Mouse (Mus musculus) heart, adult 9 months (tissue): ENCODE measurements around the gene Tmc7.
A peak's percentile ranks its signal among the peaks of the same experiment; 100 is the strongest.

Experiments
- DNase-seq, 2 experiments: peaks; one replicate each; pipeline ENCODE4 v3.0.0; 2022; ENCODE audit warnings: low spot score in 2 of 2

The Tmc7 gene

GRCm38 (mm10) chr7:118585856-118586255 lies 1.3 kb upstream of the Tmc7 start:
- peak; percentile 74 to 80 for DNase-seq

- DNase-seq = no peak
These were observed 390 bp upstream of the Tmc7 start for GRCm38 (mm10) chr7:118584926-118585325.

GRCm38 (mm10) chr7:118583821-118584220 lies 715 bp downstream of the Tmc7 start:
- no peak for DNase-seq

GRCm38 (mm10) chr7:118579938-118580337 lies 4.6 kb downstream of the Tmc7 start:
- DNase-seq = no peak

- no peak for DNase-seq
These were observed 6.3 kb downstream of the Tmc7 start for GRCm38 (mm10) chr7:118578269-118578668.

- DNase-seq = no peak
These were observed 12.5 kb downstream of the Tmc7 start for GRCm38 (mm10) chr7:118572039-118572438.

GRCm38 (mm10) chr7:118571350-118571749 lies 13.2 kb downstream of the Tmc7 start:
- DNase-seq = no peak

- no peak for DNase-seq
These were observed 15.4 kb downstream of the Tmc7 start for GRCm38 (mm10) chr7:118569121-118569543.

GRCm38 (mm10) chr7:118554290-118554689 lies 30.2 kb downstream of the Tmc7 start:
- no peak for DNase-seq

GRCm38 (mm10) chr7:118553881-118554280 lies 30.7 kb downstream of the Tmc7 start:
- no peak for DNase-seq

- no peak for DNase-seq
These were observed 37.1 kb downstream of the Tmc7 start for GRCm38 (mm10) chr7:118547451-118547850.

GRCm38 (mm10) chr7:118544128-118544527 lies 40.4 kb downstream of the Tmc7 start:
- DNase-seq = no peak

- no peak for DNase-seq
These were observed 49.5 kb downstream of the Tmc7 start for GRCm38 (mm10) chr7:118535076-118535475.

- DNase-seq = no peak
These were observed 50.2 kb downstream of the Tmc7 start for GRCm38 (mm10) chr7:118534326-118534725.

GRCm38 (mm10) chr7:118533178-118533578 lies 51.4 kb downstream of the Tmc7 start, which contains the start of gene Coq7:
TSS of gene Coq7 (minus strand) at chr7:118533356.
- peak; percentile 97 to 98 for DNase-seq

GRCm38 (mm10) chr7:118532519-118533177 lies 51.9 kb downstream of the Tmc7 start:
- peak; percentile 96 to 97 for DNase-seq

GRCm38 (mm10) chr7:118526967-118527366 lies 57.6 kb downstream of the Tmc7 start:
- no peak for DNase-seq

GRCm38 (mm10) chr7:118522077-118522476 lies 62.5 kb downstream of the Tmc7 start:
- no peak for DNase-seq

GRCm38 (mm10) chr7:118519661-118520060 lies 64.9 kb downstream of the Tmc7 start:
- DNase-seq = no peak

GRCm38 (mm10) chr7:118518687-118519086 lies 65.8 kb downstream of the Tmc7 start:
- peak; percentile 55 to 68 for DNase-seq

GRCm38 (mm10) chr7:118517819-118518218 lies 66.7 kb downstream of the Tmc7 start:
- no peak for DNase-seq

GRCm38 (mm10) chr7:118508556-118508955 lies 76.0 kb downstream of the Tmc7 start:
- no peak for DNase-seq

GRCm38 (mm10) chr7:118503844-118504243 lies 80.7 kb downstream of the Tmc7 start:
- DNase-seq = peak in 1 of 2 experiments; percentile 47

- no peak for DNase-seq
These were observed 82.2 kb downstream of the Tmc7 start for GRCm38 (mm10) chr7:118502333-118502732.
